Mouse (Mus musculus) heart, adult 2 months (tissue): ENCODE data around the gene Ddx56. TPM values are rescaled to one million over a fixed set of nuclear protein-coding genes. Genes with fewer than 3 reads are reported as not detected.

Experiments used
- DNase-seq, 2 experiments: peaks; one replicate each; pipeline ENCODE4 v3.0.0; 2021
- H3K27ac ChIP-seq: fragments of 200-600 bp; 2 replicates; pipeline ENCODE4 v1.8.1; 2022
- H3K27me3 ChIP-seq: fragments of 200-500 bp; 2 replicates; pipeline ENCODE4 v1.6.1; 2012; ENCODE audit warnings: mild to moderate bottlenecking, low read length, inconsistent platforms, mixed read lengths; ENCODE audit not compliant: control insufficient read depth, insufficient read depth
- H3K36me3 ChIP-seq: fragments of 200-500 bp; 2 replicates; pipeline ENCODE4 v1.6.1; 2012; ENCODE audit warnings: low read length, inconsistent platforms; ENCODE audit not compliant: control insufficient read depth, insufficient read depth
- H3K4me1 ChIP-seq: fragments of 200-500 bp; 2 replicates; pipeline ENCODE4 v1.6.1; 2011; ENCODE audit warnings: low read length; ENCODE audit not compliant: control insufficient read depth, insufficient read depth
- H3K4me3 ChIP-seq: fragments of 200-600 bp; 2 replicates; pipeline ENCODE4 v1.8.1; 2022
- H3K79me2 ChIP-seq: fragments of 200-500 bp; replicated peaks from 2 replicates; pipeline ENCODE4 v1.6.1; 2012; ENCODE audit warnings: mild to moderate bottlenecking, inconsistent platforms, low read length, moderate library complexity, mixed read lengths; ENCODE audit not compliant: control insufficient read depth, insufficient read depth
- H3K9ac ChIP-seq: fragments of 200-500 bp; 2 replicates; pipeline ENCODE4 v1.6.1; 2012; ENCODE audit warnings: low read depth, mild to moderate bottlenecking, control low read depth, inconsistent platforms, low read length, mixed read lengths
- CTCF ChIP-seq: fragments of 200-600 bp; IDR thresholded peaks from 2 replicates; pipeline ENCODE4 v1.8.1; 2022; ENCODE audit warnings: antibody characterized with exemption, mild to moderate bottlenecking, moderate library complexity
- EP300 ChIP-seq: fragments of 200-500 bp; IDR thresholded peaks from 2 replicates; pipeline ENCODE4 v1.6.1; 2011; ENCODE audit warnings: low read depth, low read length, control low read depth; ENCODE audit not compliant: insufficient read depth
- POLR2A ChIP-seq: fragments of 200-500 bp; IDR thresholded peaks from 2 replicates; pipeline ENCODE4 v1.6.1; 2011; ENCODE audit warnings: mild to moderate bottlenecking, low read depth, low read length, control low read depth; ENCODE audit not compliant: insufficient read depth
- WGBS: fragments of 180-500 bp; shearing (Covaris S2); methylation state at CpG from one replicate; pipeline ENCODE4 v1.1.7; 2018; 5-methylcytosine and 5-hydroxymethylcytosine counted together
- intact Hi-C: fragments of 180-260 bp; cut with DNase I; formaldehyde crosslinking; loops from one replicate; pipeline ENCODE4 v1.15.1; 2025
- polyA plus RNA-seq: library from polyadenylated mRNA; depleted of rRNA; stranded (reverse); fragments of >200 nt; gene quantifications from 2 replicates; pipeline ENCODE4 v1.2.3, GENCODE M21; 2012; rRNA removed
- total RNA-seq, 2 experiments: library from RNA; stranded (reverse); gene quantifications; 2 replicates each; pipeline ENCODE4 v1.2.3; 2021

Ddx56 gene
- total and polyA plus RNA-seq, 3 experiments, result 19.7 to 22.0 (median 21.1) TPM

DNA sequence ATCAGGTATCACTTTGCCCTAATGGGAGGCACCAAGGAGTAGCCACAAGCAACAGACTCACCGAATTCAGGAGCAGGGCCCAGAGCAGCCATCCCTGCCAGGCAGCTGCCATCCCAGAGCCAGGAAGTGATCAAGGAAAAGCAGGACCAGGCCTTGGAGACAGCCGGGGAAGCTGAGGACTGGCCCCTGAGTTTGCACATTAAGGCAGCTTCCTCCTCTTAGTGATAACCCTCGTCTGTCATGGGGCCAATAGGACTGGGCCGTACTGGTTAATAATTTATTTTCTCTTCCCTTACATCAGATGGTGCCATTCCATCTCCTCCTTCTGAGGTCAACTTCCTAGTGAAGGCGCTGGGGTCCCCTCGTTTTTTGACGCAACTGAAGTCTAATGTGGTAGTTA lies 37.6 kb downstream of the Ddx56 start, which contains the start of gene Npc1l1:
Npc1l1 (minus strand) TSS at position 132 of the 400 bp plus-strand sequence.
- no peaks in the 10 kb centered on the region for H3K36me3 ChIP-seq
- no peaks in the 10 kb centered on the region for H3K79me2 ChIP-seq
- H3K27ac ChIP-seq, result no peak within 1 kb of the TSS
- intact Hi-C loops, result no loop called here
- WGBS, result 71% methylated on average over 7 of the region's 7 CpGs
- H3K4me1 ChIP-seq, result no peaks in the 10 kb centered on the region
- no peak within 1 kb of the TSS for H3K9ac ChIP-seq
- no peak for DNase-seq
- no peak within 1 kb of the TSS for H3K4me3 ChIP-seq
- TF ChIP-seq POLR2A (no peak), CTCF (no peak), EP300 (no peak)
- no peaks in the 10 kb centered on the region for H3K27me3 ChIP-seq

- Histone ChIP-seq H3K27ac (no peak overlapping the region), H3K36me3 (no peaks in the 10 kb centered on the region), H3K27me3 (no peaks in the 10 kb centered on the region), H3K9ac (no peak overlapping the region), H3K79me2 (no peaks in the 10 kb centered on the region), H3K4me3 (no peak overlapping the region), H3K4me1 (no peaks in the 10 kb centered on the region)
- intact Hi-C loops, result no loop called here
- no peak for TF ChIP-seq CTCF
- TF ChIP-seq POLR2A, result no peak
- TF ChIP-seq EP300, result no peak
- WGBS, result 71% methylated on average over 14 of the region's 14 CpGs
- no peak for DNase-seq
Measured at GRCm38 (mm10) chr11:6224541-6225229, 42.9 kb downstream of the Ddx56 start.

DNA sequence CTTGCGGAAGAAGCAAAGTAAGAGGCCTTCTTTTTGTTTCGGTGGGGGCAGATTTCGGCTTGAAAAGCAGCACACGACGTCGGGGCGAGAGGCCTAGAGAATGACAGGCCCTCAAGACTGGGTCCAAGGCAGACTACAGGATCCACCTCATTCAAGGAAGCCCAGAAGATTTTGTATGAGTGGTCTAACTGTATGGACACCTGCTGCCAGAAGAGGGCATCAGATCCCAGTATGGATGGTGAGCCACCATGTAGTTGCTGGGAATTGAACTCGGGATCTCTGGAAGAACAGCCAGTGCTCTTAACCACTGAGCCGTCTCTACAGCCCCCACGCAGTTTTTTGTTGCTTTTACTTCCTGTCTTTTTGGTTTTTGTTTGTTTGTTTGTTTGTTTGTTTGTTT lies 45.4 kb downstream of the Ddx56 start:
- TF ChIP-seq POLR2A, result no peak
- no peak for TF ChIP-seq EP300
- no peak for TF ChIP-seq CTCF
- Histone ChIP-seq H3K4me3 (no peak overlapping the region), H3K27me3 (no peaks in the 10 kb centered on the region), H3K79me2 (no peaks in the 10 kb centered on the region), H3K4me1 (no peaks in the 10 kb centered on the region), H3K9ac (no peak overlapping the region), H3K27ac (no peak overlapping the region), H3K36me3 (no peaks in the 10 kb centered on the region)
- intact Hi-C loops, result no loop called here
- 91% methylated on average over 10 of the region's 10 CpGs for WGBS
- no peak for DNase-seq

DNA sequence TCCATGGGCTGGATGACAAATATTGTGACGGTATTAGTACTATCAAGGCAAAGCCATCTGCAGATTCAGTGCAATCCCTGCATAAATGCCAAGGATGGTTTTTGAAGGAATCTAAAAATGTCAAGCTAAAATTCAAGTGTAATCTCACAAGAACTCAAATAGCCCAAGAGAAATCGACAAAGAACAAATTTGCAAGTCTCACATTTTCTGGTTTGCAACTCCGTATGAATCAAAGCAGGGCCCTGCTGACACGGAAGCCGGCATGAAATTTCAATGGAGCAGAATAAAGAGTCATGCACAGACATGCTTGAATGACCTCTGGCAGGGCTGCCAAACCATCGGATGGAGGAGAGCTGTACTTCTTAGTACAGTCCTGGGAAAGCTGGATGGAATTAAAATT lies 47.6 kb downstream of the Ddx56 start:
- WGBS, result 90% methylated on average over 6 of the region's 6 CpGs
- no peak overlapping the region for H3K9ac ChIP-seq
- H3K79me2 ChIP-seq, result no peaks in the 10 kb centered on the region
- no peak overlapping the region for H3K4me3 ChIP-seq
- no peaks in the 10 kb centered on the region for H3K27me3 ChIP-seq
- no peak overlapping the region for H3K27ac ChIP-seq
- DNase-seq, result no peak
- intact Hi-C loops, result no loop called here
- H3K4me1 ChIP-seq, result no peaks in the 10 kb centered on the region
- no peaks in the 10 kb centered on the region for H3K36me3 ChIP-seq
- no peak for TF ChIP-seq POLR2A
- TF ChIP-seq CTCF, result no peak
- TF ChIP-seq EP300, result no peak

DNA sequence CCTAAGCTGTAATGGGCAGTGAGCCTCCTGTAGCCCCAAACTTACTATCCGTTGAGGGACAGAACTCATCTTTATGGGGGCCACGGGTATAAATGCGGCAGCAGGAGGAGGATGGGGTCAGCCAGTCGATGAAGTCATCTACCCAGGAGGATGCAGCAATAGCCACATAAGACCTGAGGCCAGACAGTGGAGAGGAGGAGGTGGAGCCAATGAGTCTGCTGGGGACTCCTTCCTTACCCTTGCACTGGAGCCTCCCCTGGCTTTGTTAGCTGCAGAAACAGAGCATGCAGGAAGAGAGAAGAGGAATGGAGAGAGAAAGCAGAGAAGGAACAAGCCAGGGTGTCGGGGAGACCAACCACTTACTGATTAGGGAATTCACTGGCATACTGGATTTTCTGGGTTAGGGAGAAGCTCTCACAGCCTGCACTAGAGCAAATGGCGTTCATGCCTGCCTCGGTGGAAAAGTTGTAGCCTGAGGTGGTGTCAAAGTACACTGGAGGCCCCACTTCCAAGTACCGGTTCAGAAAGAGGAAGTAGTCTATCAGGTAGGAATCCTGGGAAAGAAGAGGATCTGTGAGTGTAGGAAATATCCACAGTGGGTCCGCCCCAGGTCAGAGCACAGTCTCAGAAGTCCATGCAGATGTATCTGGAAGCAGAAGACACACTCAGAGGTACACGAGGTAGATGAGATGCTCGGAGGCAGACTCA lies 49.2 kb downstream of the Ddx56 start:
- Histone ChIP-seq H3K27ac (no peak overlapping the region), H3K4me1 (no peaks in the 10 kb centered on the region), H3K27me3 (no peaks in the 10 kb centered on the region), H3K4me3 (no peak overlapping the region), H3K9ac (no peak overlapping the region), H3K79me2 (no peaks in the 10 kb centered on the region), H3K36me3 (no peaks in the 10 kb centered on the region)
- intact Hi-C loops, result no loop called here
- TF ChIP-seq EP300 (no peak), POLR2A (no peak), CTCF (no peak)
- DNase-seq, result no peak
- WGBS, result 67% methylated on average over 11 of the region's 11 CpGs

- intact Hi-C loops, result no loop called here
- no peak for TF ChIP-seq EP300
- no peak for TF ChIP-seq CTCF
- TF ChIP-seq POLR2A, result no peak
- no peak overlapping the region for H3K27ac ChIP-seq
- WGBS, result 42% methylated on average over 3 of the region's 3 CpGs
- no peaks in the 10 kb centered on the region for H3K79me2 ChIP-seq
- no peaks in the 10 kb centered on the region for H3K4me1 ChIP-seq
- no peak overlapping the region for H3K4me3 ChIP-seq
- no peak overlapping the region for H3K9ac ChIP-seq
- H3K36me3 ChIP-seq, result no peaks in the 10 kb centered on the region
- no peaks in the 10 kb centered on the region for H3K27me3 ChIP-seq
- no peak for DNase-seq
Measured at GRCm38 (mm10) chr11:6216834-6217233, 50.7 kb downstream of the Ddx56 start.

Other genes with a start within 250 kb of the Ddx56 start
- gene Camk2b, start 201.4 kb downstream of the Ddx56 start, total RNA-seq, result 1 to 10 TPM; 4.8 to 5.2 TPM
- 10.7 and 12.9 TPM in 2 replicates for gene Camk2b, start 201.4 kb downstream of the Ddx56 start, polyA plus RNA-seq
- gene A730071L15Rik, start 67.7 kb downstream of the Ddx56 start, total RNA-seq, result not detected
- gene A730071L15Rik, start 67.7 kb downstream of the Ddx56 start, polyA plus RNA-seq, result 0.09 TPM in 1 of 2 replicates, not detected in the other
- gene Nudcd3, start 67.4 kb downstream of the Ddx56 start, total RNA-seq, result 10 to 100 TPM; 59.3 to 65.4 TPM
- 50.4 and 80.7 TPM in 2 replicates for gene Nudcd3, start 67.4 kb downstream of the Ddx56 start, polyA plus RNA-seq
- under 1 TPM in 1 of 2 experiments, not detected in 1; 0.08 TPM for gene Npc1l1, start 37.6 kb downstream of the Ddx56 start, total RNA-seq
- gene Npc1l1, start 37.6 kb downstream of the Ddx56 start, polyA plus RNA-seq, result 0.25 and 0.38 TPM in 2 replicates
- gene Tmed4, start 7.1 kb upstream of the Ddx56 start, total RNA-seq, result 10 to 100 TPM; 85.5 to 96.6 TPM
- gene Tmed4, start 7.1 kb upstream of the Ddx56 start, polyA plus RNA-seq, result 138 and 175 TPM in 2 replicates
- gene Ogdh, start 23.9 kb upstream of the Ddx56 start, total RNA-seq, result 1,000 to 10,000 TPM; 1,611 to 1,957 TPM
- 1,204 and 1,461 TPM in 2 replicates for gene Ogdh, start 23.9 kb upstream of the Ddx56 start, polyA plus RNA-seq
- gene Zmiz2, start 121.3 kb upstream of the Ddx56 start, total RNA-seq, result 10 to 100 TPM; 36.6 to 39.3 TPM
- gene Zmiz2, start 121.3 kb upstream of the Ddx56 start, polyA plus RNA-seq, result 26.2 and 35.7 TPM in 2 replicates
- 100 to 1,000 TPM; 304 to 328 TPM for gene Ppia, start 147.7 kb upstream of the Ddx56 start, total RNA-seq
- gene Ppia, start 147.7 kb upstream of the Ddx56 start, polyA plus RNA-seq, result 298 and 449 TPM in 2 replicates
- 10 to 100 TPM; 75.8 to 80.8 TPM for gene H2afv, start 176.7 kb upstream of the Ddx56 start, total RNA-seq
- gene H2afv, start 176.7 kb upstream of the Ddx56 start, polyA plus RNA-seq, result 46.3 and 59.2 TPM in 2 replicates
- 10 to 100 TPM; 28.0 to 31.5 TPM for gene Purb, start 208.1 kb upstream of the Ddx56 start, total RNA-seq
- 5.0 and 9.3 TPM in 2 replicates for gene Purb, start 208.1 kb upstream of the Ddx56 start, polyA plus RNA-seq